Comparison of ENCODE assay signal across 12 mouse cellular contexts in the genomic region with DNA sequence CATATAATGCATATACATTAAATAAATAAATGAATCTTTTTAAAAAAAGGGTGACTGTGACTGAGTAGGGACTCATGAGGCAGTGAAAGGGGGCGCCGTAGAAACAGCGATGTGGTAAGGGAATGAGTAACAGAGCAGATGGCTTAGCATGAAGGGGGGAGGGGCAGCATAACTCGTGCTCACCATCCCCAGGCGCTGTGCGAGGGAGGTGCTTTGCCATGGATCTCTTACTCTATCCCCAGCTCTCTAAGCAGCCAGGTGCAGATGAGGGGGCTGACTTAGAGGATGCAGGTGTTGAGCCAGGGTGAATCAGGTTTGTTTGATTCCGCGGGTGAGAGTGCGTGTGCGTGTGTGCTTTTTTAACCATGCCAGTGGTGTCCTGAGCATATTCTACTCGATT. TPM values are rescaled to one million over a fixed set of nuclear protein-coding genes. Genes with fewer than 3 reads are reported as not detected.
DNase-seq lines count a peak whose midpoint lies in the region; ATAC-seq lines count a peak whose summit lies in the region.
"Had no signal": no experiment of that assay in that cellular context is flagged by ENCODE, and none has a peak within 500 bp of the region (broad histone marks: within the 10 kb centered on the region; RNA-seq: fewer than 3 reads in every experiment).

No protein-coding gene starts in this region.

- H3K4me1 ChIP-seq in forebrain, embryonic 16.5 days (replicated peaks; ENCODE audit: control insufficient read depth, insufficient read depth, low read length): peaks cover 4% of the 10 kb centered on the region; the same call in 1 of the 2 replicates

- H3K9ac ChIP-seq in forebrain, embryonic 16.5 days (replicated peaks; ENCODE audit: low read depth, low read length): no peak overlapping the region

- no peak overlapping the region for H3K4me2 ChIP-seq in forebrain, embryonic 16.5 days (ENCODE audit: low read length)

- no peaks in the 10 kb centered on the region for H3K27me3 ChIP-seq in forebrain, embryonic 16.5 days (replicated peaks; ENCODE audit: control insufficient read depth, insufficient read depth, low read length)

- H3K36me3 ChIP-seq in forebrain, embryonic 16.5 days (ENCODE audit: control insufficient read depth, insufficient read depth): no peaks in the 10 kb centered on the region

- no peak for ATAC-seq in erythroblast, adult 5-6 weeks (replicated peaks; ENCODE audit: low FRiP score, poor library complexity, severe bottlenecking)
- no peak for ATAC-seq in forebrain, embryonic 16.5 days

- H3K9me3 ChIP-seq in forebrain, embryonic 16.5 days (ENCODE audit: control insufficient read depth, low read length): no peaks in the 10 kb centered on the region

- WGBS in forebrain, embryonic 16.5 days: 65% methylated on average over 11 of the region's 11 CpGs

- no peak overlapping the region for H3K27ac ChIP-seq in forebrain, embryonic 16.5 days (ENCODE audit: low read length)

- no peak overlapping the region for H3K4me3 ChIP-seq in forebrain, embryonic 16.5 days (replicated peaks; ENCODE audit: low read length)

- DNase-seq in cerebellum, postnatal 10 days: peak; percentile 51 to 52
- no peak for DNase-seq in cerebellum, postnatal 4 days (ENCODE audit: low spot score in 2 of 2)
- DNase-seq in T-cell, adult 2 months (ENCODE audit: low spot score): peak; percentile 65
- DNase-seq in layer of hippocampus, adult 9-11 months: peak; percentile 85
- peak; percentile 84 to 87 for DNase-seq in right cerebral cortex, postnatal 10 days (ENCODE audit: low spot score in 2 of 2)
- DNase-seq in Muller cell, postnatal 12 days (ENCODE audit: inconsistent ontology term): no peak
- DNase-seq: cerebellum, postnatal 36 days; kidney, adult 11 months had no signal

RNA-seq across cellular contexts. Expression of a gene that starts 22.0 kb away (rescaled TPM):
- 0.77 TPM in 1 of 2 replicates, not detected in the other for total RNA-seq in erythroblast, adult 5-6 weeks (2015; ENCODE audit: low replicate concordance)
- total RNA-seq in erythroblast, adult 5-6 weeks (2017; ENCODE audit: low replicate concordance): 0.42 TPM in 1 of 2 replicates, not detected in the other
- not detected in 2 replicates for polyA plus RNA-seq in forebrain, embryonic 16.5 days (2015; fragmentation: Nextera tagmentation; extraction: Ambion mirVana)
- total RNA-seq: gastrocnemius, adult 8-10 months had no signal
- polyA plus RNA-seq: neural tube, embryonic 14.5 days had no signal

RNA-seq across cellular contexts. Expression of a gene that starts 43.7 kb away (rescaled TPM):
- 1.0 and 2.9 TPM in 2 replicates for total RNA-seq in erythroblast, adult 5-6 weeks (2015; ENCODE audit: low replicate concordance)
- 0.60 and 0.98 TPM in 2 replicates for total RNA-seq in erythroblast, adult 5-6 weeks (2017; ENCODE audit: low replicate concordance)
- polyA plus RNA-seq in forebrain, embryonic 16.5 days (2015; fragmentation: Nextera tagmentation; extraction: Ambion mirVana): 0.16 TPM in 1 of 2 replicates, not detected in the other
- total RNA-seq: gastrocnemius, adult 8-10 months had no signal
- polyA plus RNA-seq: neural tube, embryonic 14.5 days had no signal

Comparison
In these comparisons a context has a peak if more than half of its experiments do, and no peak if none do; other contexts are left out.
1. DNase-seq: peak in cerebellum, postnatal 10 days (2 of 2), T-cell, adult 2 months (single experiment), layer of hippocampus, adult 9-11 months (single experiment) and right cerebral cortex, postnatal 10 days (2 of 2); none in cerebellum, postnatal 4 days (0 of 2) and Muller cell, postnatal 12 days (single experiment).